Mouse (Mus musculus) CH12.LX (cell line): ENCODE measurements at regions not wholly inside any gene's neighbourhood (a gene's known extent, or its start where the extent isn't known, plus 50 kb on each side); places are given as distances from the start of the nearest gene placed in this dataset.

Experiments used
- DNase-seq: peaks from one replicate; pipeline ENCODE4 v3.0.0-alpha.2; 2013; ENCODE audit errors: extremely low read depth
- H3K27ac ChIP-seq: 2 replicates; pipeline ENCODE4 v1.5.1; 2012; ENCODE audit warnings: low read depth, mild to moderate bottlenecking, control low read depth, moderate library complexity; ENCODE audit not compliant: insufficient read depth
- H3K27me3 ChIP-seq: replicated peaks from 2 replicates; pipeline ENCODE3; 2012; ENCODE audit warnings: inconsistent platforms
- H3K36me3 ChIP-seq, 2 experiments: replicated peaks in 1 of 2; 2 replicates each; pipeline versions ENCODE3 to v1.6.1; 2012; ENCODE audit warnings: inconsistent platforms in 1 of 2, low read length in 1 of 2, mild to moderate bottlenecking in 1 of 2, mixed read lengths in 1 of 2, moderate library complexity in 1 of 2; ENCODE audit not compliant: control insufficient read depth in 1 of 2, insufficient read depth in 1 of 2
- H3K4me1 ChIP-seq, 2 experiments: 2 replicates each; pipeline ENCODE4 v1.6.1; 2012; ENCODE audit warnings: inconsistent platforms in 1 of 2, moderate library complexity in 1 of 2; ENCODE audit not compliant: insufficient read depth in 2 of 2, control insufficient read depth in 1 of 2
- H3K4me2 ChIP-seq: 2 replicates; pipeline ENCODE4 v1.6.1; 2012; ENCODE audit warnings: low read depth, mild to moderate bottlenecking, control low read depth; ENCODE audit not compliant: poor library complexity, insufficient read depth, severe bottlenecking
- H3K4me3 ChIP-seq, 3 experiments: fragments of 150-350 bp in 1 of 3; sonication (generic) in 1 of 3; replicated peaks in 1 of 3; 2 replicates each; pipeline versions ENCODE3 to v1.5.1; 2011 to 2012; ENCODE audit warnings: low read depth in 2 of 3, low read length in 2 of 3, mild to moderate bottlenecking in 2 of 3, moderate library complexity in 2 of 3, control low read depth in 1 of 3, improper control_type of control experiment in 1 of 3, inconsistent platforms in 1 of 3, mixed read lengths in 1 of 3; ENCODE audit not compliant: poor library complexity in 1 of 3
- H3K79me2 ChIP-seq: replicated peaks from 2 replicates; pipeline ENCODE4 v1.6.1; 2012; ENCODE audit warnings: mild to moderate bottlenecking, moderate library complexity; ENCODE audit not compliant: control insufficient read depth, poor library complexity, insufficient read depth, severe bottlenecking; ENCODE audit errors: extremely low read depth
- H3K9ac ChIP-seq: 2 replicates; pipeline ENCODE4 v1.6.1; 2012; ENCODE audit warnings: low read depth, mild to moderate bottlenecking, control low read depth, moderate library complexity; ENCODE audit not compliant: insufficient read depth
- H3K9me3 ChIP-seq: replicated peaks from 2 replicates; pipeline ENCODE3; 2012; ENCODE audit warnings: low read length, inconsistent platforms, mixed read lengths
- CHD1 ChIP-seq: IDR thresholded peaks from 2 replicates; pipeline ENCODE4 v1.6.1; 2012; ENCODE audit warnings: low read depth, low read length, improper control_type of control experiment, inconsistent platforms
- E2F4 ChIP-seq: IDR thresholded peaks from 2 replicates; pipeline ENCODE4 v1.6.1; 2011; ENCODE audit warnings: low read depth, low read length, improper control_type of control experiment; ENCODE audit not compliant: insufficient replicate concordance
- ETS1 ChIP-seq: conservative IDR thresholded peaks from 2 replicates; pipeline ENCODE4 v1.6.1; 2012; ENCODE audit warnings: low read depth, mild to moderate bottlenecking, inconsistent platforms, low read length, improper control_type of control experiment, moderate library complexity
- HCFC1 ChIP-seq: IDR thresholded peaks from 2 replicates; pipeline ENCODE4 v1.6.1; 2012; ENCODE audit warnings: low read depth, mild to moderate bottlenecking, inconsistent platforms, low read length, improper control_type of control experiment
- IRF4 ChIP-seq: IDR thresholded peaks from 2 replicates; pipeline ENCODE4 v1.6.1; 2014; ENCODE audit warnings: low read depth, mild to moderate bottlenecking, inconsistent platforms, low read length, improper control_type of control experiment
- KAT2A ChIP-seq: IDR thresholded peaks from 2 replicates; pipeline ENCODE4 v1.6.1; 2012; ENCODE audit warnings: low read length, improper control_type of control experiment, inconsistent platforms; ENCODE audit not compliant: insufficient replicate concordance
- MAFK ChIP-seq: IDR thresholded peaks from 2 replicates; pipeline ENCODE4 v1.6.1; 2011; ENCODE audit warnings: low read length, improper control_type of control experiment; ENCODE audit not compliant: insufficient replicate concordance
- MEF2A ChIP-seq: IDR thresholded peaks from 2 replicates; pipeline ENCODE4 v1.6.1; 2014; ENCODE audit warnings: low read depth, mild to moderate bottlenecking, inconsistent platforms, low read length, improper control_type of control experiment, borderline replicate concordance
- MYC ChIP-seq: IDR thresholded peaks from 2 replicates; pipeline ENCODE4 v1.6.1; 2011; ENCODE audit warnings: low read depth, mild to moderate bottlenecking, improper control_type of control experiment, low read length
- NELFE ChIP-seq: IDR thresholded peaks from 2 replicates; pipeline ENCODE4 v1.6.1; 2011; ENCODE audit warnings: low read depth, low read length, improper control_type of control experiment
- NRF1 ChIP-seq: IDR thresholded peaks from 2 replicates; pipeline ENCODE4 v1.6.1; 2014; ENCODE audit warnings: low read depth, mild to moderate bottlenecking, inconsistent platforms, low read length, improper control_type of control experiment, moderate library complexity
- PAX5 ChIP-seq: IDR thresholded peaks from 2 replicates; pipeline ENCODE4 v1.6.1; 2012; ENCODE audit warnings: low read length, inconsistent platforms, mixed read lengths
- POLR2A ChIP-seq: IDR thresholded peaks from 2 replicates; pipeline ENCODE4 v1.6.1; 2011; ENCODE audit warnings: low read depth, mild to moderate bottlenecking, improper control_type of control experiment, low read length
- RAD21 ChIP-seq: IDR thresholded peaks from 2 replicates; pipeline ENCODE4 v1.6.1; 2011; ENCODE audit warnings: low read depth, mild to moderate bottlenecking, low read length, improper control_type of control experiment, moderate library complexity
- RCOR1 ChIP-seq: conservative IDR thresholded peaks from 2 replicates; pipeline ENCODE4 v1.6.1; 2012; ENCODE audit warnings: low read depth, mild to moderate bottlenecking, inconsistent platforms, low read length, improper control_type of control experiment
- SMC3 ChIP-seq: IDR thresholded peaks from 2 replicates; pipeline ENCODE4 v1.6.1; 2011; ENCODE audit warnings: low read depth, low read length, improper control_type of control experiment
- TCF12 ChIP-seq: IDR thresholded peaks from 2 replicates; pipeline ENCODE4 v1.6.1; 2014; ENCODE audit warnings: low read depth, mild to moderate bottlenecking, inconsistent platforms, low read length, improper control_type of control experiment
- USF1 ChIP-seq: IDR thresholded peaks from 2 replicates; pipeline ENCODE4 v1.6.1; 2014; ENCODE audit warnings: low read depth, mild to moderate bottlenecking, inconsistent platforms, low read length, improper control_type of control experiment
- ZNF384 ChIP-seq: IDR thresholded peaks from 2 replicates; pipeline ENCODE4 v1.6.1; 2012; ENCODE audit warnings: low read depth, low read length, improper control_type of control experiment, inconsistent platforms
- dilution Hi-C: fragments of 300-500 bp; cut with MboI; formaldehyde crosslinking; loops from 2 replicates; pipeline ENCODE4 v1.14.3; 2020; ENCODE audit warnings: low sequenced_read_pairs; ENCODE audit not compliant: extremely low pct_unique_long_range_greater_than_20kb, extremely low pct_ligation_motif_present
- in situ Hi-C: fragments of 300-500 bp; cut with MboI; formaldehyde crosslinking; loops from 3 replicates; pipeline ENCODE4 v1.14.3; 2019; ENCODE audit warnings: low sequenced_read_pairs, low pct_ligation_motif_present, low pct_unique_long_range_greater_than_20kb, mixed read lengths

- in situ Hi-C loops, result no loop called here
- DNase-seq, result no peak
Measured at GRCm38 (mm10) chr16:95855230-95855629, 135.5 kb downstream of the Psmg1 start.

DNA sequence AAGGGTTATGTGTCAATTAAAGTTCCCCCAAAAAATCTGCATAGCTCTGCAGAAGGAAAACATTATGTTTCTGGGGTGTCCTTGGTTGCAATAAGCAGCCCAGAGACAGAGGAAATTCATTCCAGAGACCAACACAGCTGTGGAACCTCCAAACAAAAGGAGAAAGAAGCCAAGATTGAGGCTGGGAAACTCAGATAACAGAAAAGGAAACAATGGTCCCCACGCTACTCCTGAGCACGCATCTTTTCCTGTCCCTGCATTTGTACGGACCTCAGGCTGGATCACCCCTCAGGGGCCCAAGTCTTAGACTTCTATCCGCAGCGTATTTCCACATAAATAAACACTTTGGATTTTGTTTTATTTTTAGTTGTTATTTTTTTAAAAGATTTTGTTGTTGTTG is 138.9 kb downstream of the Psmg1 start:
- Histone ChIP-seq H3K4me2 (no peak overlapping the region), H3K4me1 (peaks cover 8 to 14% of the 10 kb centered on the region in 2 experiments; a peak in 3 of 4 replicates), H3K9me3 (no peaks in the 10 kb centered on the region), H3K79me2 (no peaks in the 10 kb centered on the region), H3K27ac (no peak overlapping the region), H3K4me3 (no peak overlapping the region), H3K27me3 (no peaks in the 10 kb centered on the region), H3K36me3 (no peaks in the 10 kb centered on the region), H3K9ac (no peak overlapping the region)
- dilution Hi-C loops, result no loop called here
- no peak for DNase-seq
- no peak for TF ChIP-seq ETS1
- TF ChIP-seq RCOR1, result no peak
- TF ChIP-seq NELFE, result no peak
- no peak for TF ChIP-seq KAT2A
- no peak for TF ChIP-seq ZNF384
- no peak for TF ChIP-seq CHD1
- no peak for TF ChIP-seq RAD21
- TF ChIP-seq USF1, result no peak
- no peak for TF ChIP-seq HCFC1
- TF ChIP-seq MEF2A, result no peak
- no peak for TF ChIP-seq MAFK
- TF ChIP-seq MYC, result no peak
- TF ChIP-seq POLR2A, result no peak
- TF ChIP-seq IRF4, result no peak
- TF ChIP-seq PAX5, result no peak
- TF ChIP-seq SMC3, result no peak
- TF ChIP-seq TCF12, result no peak
- in situ Hi-C loops, result no loop called here

More at GRCm38 (mm10) chr16:95855230-95855629, 135.5 kb downstream of the Psmg1 start:
- no peak for TF ChIP-seq NRF1
- TF ChIP-seq ETS1, result no peak
- TF ChIP-seq E2F4, result no peak
- TF ChIP-seq, all 38 proteins: peak for 0
- Histone ChIP-seq H3K79me2 (no peaks in the 10 kb centered on the region), H3K4me3 (no peak overlapping the region), H3K9me3 (no peaks in the 10 kb centered on the region), H3K4me2 (no peak overlapping the region), H3K36me3 (no peaks in the 10 kb centered on the region), H3K27ac (no peak overlapping the region), H3K27me3 (no peaks in the 10 kb centered on the region), H3K9ac (no peak overlapping the region), H3K4me1 (peaks cover 8 to 14% of the 10 kb centered on the region in 2 experiments; a peak in 3 of 4 replicates)
- dilution Hi-C loops, result no loop called here
